Mouse (Mus musculus) hindbrain, embryonic 12.5 days (tissue): ENCODE data around the gene Gna15. TPM values are rescaled to one million over a fixed set of nuclear protein-coding genes. Genes with fewer than 3 reads are reported as not detected.
A peak's percentile ranks its signal among the peaks of the same experiment; 100 is the strongest.

Source experiments
- ATAC-seq: fragments of 200-750 bp; cut with Nextera tagmentation; 2 replicates; pipeline ENCODE4 v1.8.0; 2017; ENCODE audit warnings: moderate TSS enrichment; ENCODE audit not compliant: low FRiP score
- H3K27ac ChIP-seq: fragments of 300-500 bp; sonication (generic); 2 replicates; pipeline ENCODE4 v1.5.1; 2016; ENCODE audit warnings: mild to moderate bottlenecking
- H3K27me3 ChIP-seq: fragments of 300-500 bp; sonication (generic); 2 replicates; pipeline ENCODE4 v1.6.1; 2016; ENCODE audit warnings: mild to moderate bottlenecking
- H3K36me3 ChIP-seq: fragments of 300-500 bp; sonication (generic); 2 replicates; pipeline ENCODE4 v1.6.1; 2016; ENCODE audit warnings: mild to moderate bottlenecking
- H3K4me1 ChIP-seq: fragments of 300-500 bp; sonication (generic); 2 replicates; pipeline ENCODE4 v1.6.1; 2016
- H3K4me2 ChIP-seq: fragments of 300-500 bp; sonication (generic); replicated peaks from 2 replicates; pipeline ENCODE4 v1.6.1; 2016; ENCODE audit warnings: mild to moderate bottlenecking
- H3K4me3 ChIP-seq: fragments of 300-500 bp; sonication (generic); 2 replicates; pipeline ENCODE4 v1.5.1; 2016; ENCODE audit warnings: mild to moderate bottlenecking
- H3K9ac ChIP-seq: fragments of 300-500 bp; sonication (generic); 2 replicates; pipeline ENCODE4 v1.6.1; 2016; ENCODE audit warnings: mild to moderate bottlenecking, moderate library complexity
- H3K9me3 ChIP-seq: fragments of 300-500 bp; sonication (generic); replicated peaks from 2 replicates; pipeline ENCODE4 v1.6.1; 2016; ENCODE audit warnings: mild to moderate bottlenecking
- WGBS: fragments of 180-500 bp; shearing (Covaris S2); methylation state at CpG from one replicate; pipeline ENCODE4 v1.1.7; 2016; 5-methylcytosine and 5-hydroxymethylcytosine counted together
- polyA plus RNA-seq: library from polyadenylated mRNA; unstranded; fragments of >200 nt; fragmentation: Nextera tagmentation; extraction: Ambion mirVana; gene quantifications from 2 replicates; pipeline ENCODE4 v1.2.1, GENCODE M21; 2016

Gene Gna15
- polyA plus RNA-seq, 1 experiment from 2014 or later, result 0.75 TPM

DNA sequence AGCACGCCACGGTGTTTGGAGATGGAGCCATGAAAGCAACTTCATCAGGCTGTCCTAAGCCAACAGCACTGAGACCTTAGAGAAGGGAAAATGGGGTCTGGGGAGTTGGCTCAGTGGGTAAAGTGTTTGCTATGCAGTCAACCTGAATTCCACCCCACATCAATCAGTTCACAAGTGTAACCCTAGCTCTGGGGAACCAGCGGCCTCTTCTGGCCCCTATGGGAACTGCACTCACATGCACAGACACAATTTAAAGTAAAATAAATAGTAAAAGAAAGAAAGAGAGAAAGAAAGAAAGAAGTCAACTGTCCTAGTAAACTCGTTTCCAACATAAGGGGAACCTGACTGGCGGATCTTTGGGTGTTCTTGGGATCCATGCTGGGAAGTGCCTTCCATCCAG is 10.2 kb downstream of the Gna15 start:
- no peak overlapping the region for H3K9ac ChIP-seq
- H3K4me1 ChIP-seq, result no peaks in the 10 kb centered on the region
- no peak for ATAC-seq
- peaks cover 32% of the 10 kb centered on the region for H3K27me3 ChIP-seq
- 86% methylated on average over 5 of the region's 5 CpGs for WGBS
- no peak overlapping the region for H3K4me3 ChIP-seq
- H3K27ac ChIP-seq, result no peak overlapping the region
- H3K4me2 ChIP-seq, result no peak overlapping the region
- H3K36me3 ChIP-seq, result no peaks in the 10 kb centered on the region
- no peaks in the 10 kb centered on the region for H3K9me3 ChIP-seq

GRCm38 (mm10) chr10:81510246-81510810 is 13.7 kb downstream of the Gna15 start:
- Histone ChIP-seq H3K9ac (no peak overlapping the region), H3K4me1 (no peaks in the 10 kb centered on the region), H3K36me3 (no peaks in the 10 kb centered on the region), H3K4me3 (no peak overlapping the region), H3K4me2 (no peak overlapping the region), H3K27me3 (peaks cover 26% of the 10 kb centered on the region), H3K9me3 (no peaks in the 10 kb centered on the region), H3K27ac (no peak overlapping the region)
- no peak for ATAC-seq
- 82% methylated on average over 14 of the region's 14 CpGs for WGBS

DNA sequence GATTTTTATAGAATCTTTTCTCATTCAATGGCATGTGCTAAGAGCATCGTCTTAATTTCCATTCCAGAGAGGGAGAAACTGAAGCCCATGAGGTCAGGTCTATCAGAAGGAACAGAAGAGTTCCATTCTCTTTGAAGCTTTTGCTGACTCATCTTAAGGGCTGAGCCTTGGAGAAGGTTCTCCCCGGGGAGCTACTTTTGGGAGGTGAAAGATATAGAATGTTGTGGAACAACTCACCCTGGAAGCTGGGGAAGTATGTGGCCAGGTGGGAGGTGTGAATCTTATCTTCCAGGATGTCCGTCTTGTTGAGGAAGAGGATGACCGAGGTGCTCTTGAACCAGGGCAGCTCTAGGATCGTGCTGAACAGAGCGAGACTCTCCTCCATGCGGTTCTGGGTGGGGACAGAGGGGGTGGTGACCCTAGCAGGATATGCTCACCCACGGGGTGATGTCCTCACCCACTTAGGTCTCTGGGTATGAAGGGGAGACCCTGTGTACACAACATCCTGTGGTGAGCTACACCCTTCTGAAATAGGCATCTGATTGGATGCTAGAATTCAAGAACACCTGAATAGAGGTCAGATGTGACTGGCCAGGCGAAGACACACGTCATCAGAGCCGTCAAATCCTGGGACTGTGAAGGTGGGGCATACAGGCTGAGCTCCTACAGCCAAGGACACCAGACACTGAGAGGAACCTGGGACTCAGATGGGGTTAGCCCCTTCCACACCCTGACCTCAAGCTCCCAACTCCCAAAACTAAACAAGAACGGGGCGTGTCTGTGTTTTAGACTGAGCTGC is 16.1 kb downstream of the Gna15 start:
- H3K9me3 ChIP-seq, result no peaks in the 10 kb centered on the region
- no peak overlapping the region for H3K27ac ChIP-seq
- peaks cover 29% of the 10 kb centered on the region for H3K27me3 ChIP-seq
- no peak overlapping the region for H3K4me2 ChIP-seq
- ATAC-seq, result no peak
- no peak overlapping the region for H3K4me3 ChIP-seq
- H3K4me1 ChIP-seq, result no peaks in the 10 kb centered on the region
- H3K9ac ChIP-seq, result no peak overlapping the region
- no peaks in the 10 kb centered on the region for H3K36me3 ChIP-seq
- 77% methylated on average over 13 of the region's 13 CpGs for WGBS

- Histone ChIP-seq H3K27ac (no peak overlapping the region), H3K4me1 (no peaks in the 10 kb centered on the region), H3K4me2 (no peak overlapping the region), H3K9me3 (no peaks in the 10 kb centered on the region), H3K9ac (no peak overlapping the region), H3K36me3 (no peaks in the 10 kb centered on the region), H3K4me3 (no peak overlapping the region), H3K27me3 (peaks cover 22% of the 10 kb centered on the region)
- no peak for ATAC-seq
- 32% methylated on average over 6 of the region's 6 CpGs for WGBS
Measured at GRCm38 (mm10) chr10:81507095-81507494, 16.9 kb downstream of the Gna15 start.

DNA sequence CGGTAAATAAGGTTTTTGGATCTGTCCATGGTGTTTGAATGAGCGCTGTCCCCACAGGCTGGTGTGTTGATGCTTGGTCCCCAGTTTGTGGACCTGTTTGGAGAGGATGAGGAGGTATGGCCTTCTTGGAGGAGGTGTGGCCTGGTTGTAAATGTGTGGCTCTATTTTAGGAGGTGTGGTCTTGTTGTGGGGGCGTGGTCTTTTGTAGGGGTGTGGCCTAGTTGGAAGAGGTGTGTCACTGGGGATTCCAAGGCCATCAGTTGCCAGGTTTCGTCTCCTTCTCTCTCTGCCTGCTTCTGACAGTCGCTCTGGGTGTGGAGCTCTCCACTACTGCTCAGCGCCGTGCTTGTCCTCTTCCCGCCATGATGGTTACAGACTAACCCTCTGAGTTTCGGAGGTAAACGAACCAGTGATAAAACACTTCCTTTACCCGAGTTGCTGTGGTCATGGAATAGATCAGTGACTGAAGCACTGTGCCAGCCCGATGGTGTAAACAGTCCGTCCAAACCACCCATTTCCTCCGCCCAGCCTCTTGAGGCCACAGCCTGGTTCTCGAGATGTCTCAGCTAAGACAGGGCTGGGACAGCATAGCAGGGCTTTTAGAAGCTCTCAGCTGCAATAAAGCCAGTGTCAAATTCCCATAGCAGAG is 18.9 kb downstream of the Gna15 start:
- ATAC-seq, result no peak
- H3K4me3 ChIP-seq, result no peak overlapping the region
- no peaks in the 10 kb centered on the region for H3K36me3 ChIP-seq
- H3K4me2 ChIP-seq, result no peak overlapping the region
- WGBS, result 76% methylated on average over 15 of the region's 15 CpGs
- no peaks in the 10 kb centered on the region for H3K4me1 ChIP-seq
- no peak overlapping the region for H3K27ac ChIP-seq
- H3K9ac ChIP-seq, result no peak overlapping the region
- H3K9me3 ChIP-seq, result no peaks in the 10 kb centered on the region
- peaks cover 11% of the 10 kb centered on the region for H3K27me3 ChIP-seq

DNA sequence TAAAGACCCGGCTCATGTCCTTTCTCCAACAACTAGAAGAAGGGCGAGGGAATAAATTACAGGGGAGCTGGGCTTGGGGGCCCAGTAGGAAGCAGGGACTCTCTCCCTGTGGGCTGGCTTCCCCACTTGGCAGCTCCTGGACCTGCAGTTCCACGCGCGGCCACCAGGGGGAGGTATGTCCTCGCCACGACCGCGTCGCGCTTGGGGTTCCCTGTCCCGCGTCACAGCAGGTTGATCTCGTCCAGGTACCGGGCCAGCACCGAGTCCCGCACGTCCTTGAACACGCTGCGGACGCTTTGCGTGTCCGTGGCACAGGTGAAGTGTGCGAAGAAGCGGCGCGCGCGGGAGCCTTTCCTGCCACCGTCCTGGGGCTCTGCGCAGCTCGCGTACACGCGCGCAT is 21.4 kb downstream of the Gna15 start:
- H3K9ac ChIP-seq, result peak overlapping the region; percentile 52; the same call in 1 of the 2 replicates
- no peaks in the 10 kb centered on the region for H3K4me1 ChIP-seq
- H3K4me3 ChIP-seq, result peak overlapping the region; percentile 32
- no peaks in the 10 kb centered on the region for H3K9me3 ChIP-seq
- no peaks in the 10 kb centered on the region for H3K36me3 ChIP-seq
- peak overlapping the region; percentile 63 for H3K4me2 ChIP-seq
- peak; percentile 48; the same call in 1 of the 2 replicates for ATAC-seq
- H3K27ac ChIP-seq, result no peak overlapping the region
- WGBS, result 8% methylated on average over 36 of the region's 36 CpGs
- peaks cover 11% of the 10 kb centered on the region for H3K27me3 ChIP-seq

DNA sequence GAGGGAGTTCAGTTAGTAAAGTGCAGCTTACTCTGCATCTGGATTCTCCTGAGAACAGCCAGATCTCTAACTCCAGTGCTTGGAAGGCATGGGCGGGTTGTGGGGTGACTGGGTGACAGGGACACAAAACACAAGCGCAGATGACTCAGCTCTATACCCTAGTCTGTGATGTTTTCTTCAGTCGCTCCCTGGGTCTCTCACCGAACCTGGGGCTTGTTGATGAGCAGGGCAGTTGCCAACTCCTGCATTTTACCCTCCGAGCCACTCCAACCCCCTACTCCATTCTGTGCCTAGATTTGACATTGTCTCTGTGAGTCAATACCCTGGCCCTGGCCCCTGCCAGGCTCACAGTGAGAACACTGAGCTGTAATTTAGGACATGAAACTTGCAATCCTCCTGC is 22.2 kb downstream of the Gna15 start:
- peaks cover 11% of the 10 kb centered on the region for H3K27me3 ChIP-seq
- 85% methylated on average over 5 of the region's 5 CpGs for WGBS
- no peaks in the 10 kb centered on the region for H3K9me3 ChIP-seq
- H3K36me3 ChIP-seq, result no peaks in the 10 kb centered on the region
- H3K4me2 ChIP-seq, result no peak overlapping the region
- H3K27ac ChIP-seq, result no peak overlapping the region
- ATAC-seq, result no peak
- H3K9ac ChIP-seq, result no peak overlapping the region
- peaks cover 5% of the 10 kb centered on the region; the same call in 1 of the 2 replicates for H3K4me1 ChIP-seq
- H3K4me3 ChIP-seq, result no peak overlapping the region

GRCm38 (mm10) chr10:81500032-81500431 is 24.0 kb downstream of the Gna15 start, which contains the start of gene S1pr4:
Gene S1pr4, minus strand, starts transcription at chr10:81500132.
- Histone ChIP-seq H3K36me3 (no peaks in the 10 kb centered on the region), H3K9me3 (no peaks in the 10 kb centered on the region), H3K4me3 (no peak within 1 kb of the TSS), H3K4me2 (no peak within 1 kb of the TSS), H3K9ac (peak within 1 kb of the TSS; percentile 18; the same call in 1 of the 2 replicates), H3K27ac (no peak within 1 kb of the TSS), H3K27me3 (peaks cover 11% of the 10 kb centered on the region), H3K4me1 (peaks cover 13% of the 10 kb centered on the region)
- WGBS, result 91% methylated on average over 3 of the region's 3 CpGs
- no peak for ATAC-seq

DNA sequence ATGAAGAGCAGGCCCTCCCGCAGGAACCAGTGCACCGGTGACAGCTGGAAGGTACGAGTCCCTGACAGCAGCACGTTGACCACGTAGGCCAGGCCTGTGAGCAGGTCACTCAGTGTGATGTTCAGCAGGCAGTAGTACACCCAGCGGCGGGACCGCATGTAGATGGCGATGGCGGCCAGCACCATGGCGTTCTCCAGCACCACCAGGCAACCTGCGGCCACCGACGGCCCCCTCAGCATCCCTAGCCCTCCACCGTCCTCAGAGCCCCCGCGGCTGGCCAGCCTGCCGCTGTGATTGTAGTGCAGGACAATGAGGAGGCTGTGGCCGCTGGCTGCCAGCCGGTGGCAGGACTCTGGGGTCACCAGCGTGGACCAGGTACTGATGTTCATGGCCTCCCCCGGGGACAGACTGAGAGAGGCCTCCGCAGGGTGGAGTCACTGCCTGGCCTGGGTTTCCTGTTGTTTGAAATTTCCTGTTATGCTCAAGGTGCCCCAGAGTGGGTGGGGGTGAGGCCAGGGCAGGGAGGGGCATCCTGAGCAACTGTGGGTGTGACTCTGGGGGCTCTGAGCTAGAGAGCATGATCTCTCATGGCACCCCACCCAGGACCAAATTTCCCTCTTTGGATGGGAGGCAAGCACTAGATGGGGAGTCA is 24.6 kb downstream of the Gna15 start:
- Histone ChIP-seq H3K4me2 (no peak overlapping the region), H3K9ac (peak overlapping the region; percentile 18; the same call in 1 of the 2 replicates), H3K4me1 (peaks cover 19% of the 10 kb centered on the region), H3K27ac (no peak overlapping the region), H3K27me3 (peaks cover 11% of the 10 kb centered on the region), H3K9me3 (no peaks in the 10 kb centered on the region), H3K36me3 (no peaks in the 10 kb centered on the region), H3K4me3 (no peak overlapping the region)
- 83% methylated on average over 23 of the region's 23 CpGs for WGBS
- no peak for ATAC-seq

- H3K27me3 ChIP-seq, result peaks cover 8% of the 10 kb centered on the region
- no peak overlapping the region for H3K4me3 ChIP-seq
- no peak for ATAC-seq
- no peak overlapping the region for H3K4me2 ChIP-seq
- H3K36me3 ChIP-seq, result no peaks in the 10 kb centered on the region
- H3K9me3 ChIP-seq, result no peaks in the 10 kb centered on the region
- WGBS, result 88% methylated on average over 38 of the region's 38 CpGs
- no peak overlapping the region for H3K9ac ChIP-seq
- peaks cover 25% of the 10 kb centered on the region for H3K4me1 ChIP-seq
- H3K27ac ChIP-seq, result no peak overlapping the region
Measured at GRCm38 (mm10) chr10:81498316-81499249, 25.4 kb downstream of the Gna15 start.

- Histone ChIP-seq H3K27me3 (no peaks in the 10 kb centered on the region; the same call in 1 of the 2 replicates), H3K4me2 (peak overlapping the region; percentile 96), H3K36me3 (peaks cover 7% of the 10 kb centered on the region), H3K27ac (no peak overlapping the region), H3K9me3 (no peaks in the 10 kb centered on the region), H3K4me3 (no peak overlapping the region), H3K9ac (no peak overlapping the region), H3K4me1 (peaks cover 26% of the 10 kb centered on the region)
- 85% methylated on average over 17 of the region's 17 CpGs for WGBS
- no peak for ATAC-seq
Measured at GRCm38 (mm10) chr10:81497401-81498270, 26.4 kb downstream of the Gna15 start.
